Mouse (Mus musculus) lung, adult 18-20 months (tissue): ENCODE results near the gene Lims1.

Experiments used
- DNase-seq, 2 experiments: peaks; one replicate each; pipeline ENCODE4 v3.0.0; 2022; ENCODE audit warnings: mixed read lengths in 2 of 2

The Lims1 gene

DNA sequence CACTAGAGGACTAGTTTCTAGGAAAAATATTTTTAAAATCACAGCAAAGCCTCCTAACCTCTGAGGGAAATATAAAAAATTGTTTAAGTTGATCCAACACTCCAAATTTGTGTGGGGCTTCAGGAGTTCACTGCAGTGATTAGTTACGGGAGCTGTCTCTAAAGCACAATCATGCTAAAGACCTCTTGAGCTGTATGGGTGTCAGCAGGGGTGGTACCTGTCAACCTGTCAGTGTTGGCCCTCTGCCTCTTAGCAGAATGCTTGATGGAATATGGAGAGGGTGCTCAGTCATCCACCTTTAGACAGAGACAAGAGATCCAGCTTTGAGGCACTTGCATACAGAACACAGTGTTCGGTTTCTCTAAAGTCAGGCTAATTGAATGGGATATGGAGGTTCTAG is 60.5 kb downstream of the Lims1 start:
- no peak for DNase-seq

DNA sequence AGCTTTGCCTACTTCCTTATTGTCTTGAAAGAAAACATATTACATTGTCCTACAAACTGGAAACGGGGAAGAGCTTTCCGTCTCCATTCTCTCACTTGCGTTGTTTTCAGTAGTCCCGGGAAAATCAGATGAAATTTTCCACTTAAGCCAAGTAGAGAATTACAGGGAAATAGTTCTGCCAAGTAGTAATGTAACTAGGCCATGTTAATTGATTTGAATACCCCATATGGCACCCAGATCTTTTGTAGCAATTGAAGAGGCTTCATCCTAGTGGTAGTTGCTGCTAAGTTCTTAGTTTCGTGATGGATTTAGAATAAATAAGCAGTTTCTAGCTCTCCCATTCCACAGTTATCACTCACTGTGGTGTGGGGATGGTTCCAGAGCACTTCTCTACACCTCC is 62.4 kb downstream of the Lims1 start:
- no peak for DNase-seq

DNA sequence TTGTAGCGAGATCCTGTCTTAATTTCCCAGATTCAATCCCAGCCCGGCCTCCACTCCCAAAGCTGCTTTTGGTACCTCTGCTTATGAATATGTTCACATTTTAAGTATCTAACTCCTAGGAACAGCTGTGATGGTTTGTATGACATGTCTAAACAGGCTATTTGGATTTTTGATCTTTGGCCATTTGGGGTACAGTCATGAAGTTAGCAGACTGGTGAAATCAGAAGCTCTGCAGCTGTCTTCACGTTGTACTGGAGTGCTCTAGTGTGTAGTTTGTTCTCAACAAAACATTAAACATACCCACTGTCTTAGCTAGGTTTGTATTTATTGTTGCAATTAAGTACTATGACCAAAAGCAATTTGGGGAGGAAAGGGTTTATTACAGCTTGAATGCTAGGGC is 63.7 kb downstream of the Lims1 start:
- DNase-seq = no peak

DNA sequence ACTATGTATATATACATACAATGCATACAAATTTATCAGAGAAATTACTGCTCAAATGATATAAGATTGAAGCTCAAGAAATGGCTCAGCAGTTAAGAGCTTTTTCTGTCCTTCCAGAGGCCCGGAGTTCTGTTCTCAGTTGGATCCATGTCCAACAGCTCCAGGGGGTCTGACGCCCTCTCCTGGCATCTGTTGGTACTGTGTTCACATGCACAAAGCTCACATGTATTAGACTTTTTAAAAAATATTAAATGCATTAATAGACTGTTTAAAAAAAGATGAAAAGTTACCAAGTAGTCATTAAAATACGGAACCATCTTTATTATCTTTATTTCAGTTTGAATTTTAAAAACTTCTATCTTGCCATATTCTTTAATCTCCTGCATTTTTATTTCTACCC is 65.4 kb downstream of the Lims1 start:
- DNase-seq = no peak

GRCm38 (mm10) chr10:58389151-58389550 is 65.9 kb downstream of the Lims1 start:
- DNase-seq = no peak

DNA sequence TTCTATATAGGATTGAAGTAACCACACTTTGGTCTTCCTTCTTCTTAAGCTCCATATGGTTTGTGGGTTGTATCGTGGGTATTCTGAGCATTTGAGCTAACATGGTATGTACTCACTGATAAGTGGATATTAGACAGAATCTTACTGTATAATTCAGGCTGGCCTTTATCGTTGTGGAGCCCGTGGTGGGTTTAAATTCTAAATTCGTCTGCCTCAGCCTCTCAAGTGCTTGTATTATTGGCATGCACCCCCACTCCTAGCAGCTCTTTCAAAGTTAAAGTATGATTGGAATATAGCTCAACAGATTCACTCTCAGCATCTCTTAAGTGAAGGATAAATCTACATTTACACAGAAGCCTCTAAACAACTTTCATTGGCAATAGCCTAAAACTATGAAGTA is 69.2 kb downstream of the Lims1 start:
- no peak for DNase-seq

- peak in 1 of 2 experiments; percentile 41 for DNase-seq
These were observed 70.1 kb downstream of the Lims1 start for GRCm38 (mm10) chr10:58393026-58394014.

- peak; percentile 62 to 81 for DNase-seq
These were observed 70.9 kb downstream of the Lims1 start for GRCm38 (mm10) chr10:58394170-58394569.

GRCm38 (mm10) chr10:58395315-58395714 is 72.0 kb downstream of the Lims1 start:
- no peak for DNase-seq

- no peak for DNase-seq
These were observed 72.5 kb downstream of the Lims1 start for GRCm38 (mm10) chr10:58395723-58396122.

- peak in 1 of 2 experiments; percentile 39 for DNase-seq
These were observed 73.3 kb downstream of the Lims1 start for GRCm38 (mm10) chr10:58396600-58396999.

DNA sequence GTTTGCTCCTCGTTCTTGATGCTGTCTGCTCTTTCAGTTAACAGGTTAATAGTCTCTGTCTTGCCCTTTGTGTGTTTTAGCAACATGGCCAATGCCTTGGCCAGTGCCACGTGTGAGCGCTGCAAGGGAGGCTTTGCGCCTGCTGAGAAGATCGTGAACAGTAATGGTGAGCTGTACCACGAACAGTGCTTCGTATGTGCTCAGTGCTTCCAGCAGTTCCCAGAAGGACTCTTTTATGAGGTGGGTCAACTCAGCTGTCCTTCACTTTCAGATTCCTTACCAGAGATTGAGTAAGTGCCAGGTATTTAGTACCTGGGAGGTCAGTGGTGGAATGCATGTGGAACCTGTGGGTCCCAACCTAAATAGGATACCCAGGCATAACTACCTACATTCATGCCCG is 75.7 kb downstream of the Lims1 start:
- DNase-seq = no peak

- no peak for DNase-seq
These were observed 78.6 kb downstream of the Lims1 start for GRCm38 (mm10) chr10:58401838-58402237.

DNA sequence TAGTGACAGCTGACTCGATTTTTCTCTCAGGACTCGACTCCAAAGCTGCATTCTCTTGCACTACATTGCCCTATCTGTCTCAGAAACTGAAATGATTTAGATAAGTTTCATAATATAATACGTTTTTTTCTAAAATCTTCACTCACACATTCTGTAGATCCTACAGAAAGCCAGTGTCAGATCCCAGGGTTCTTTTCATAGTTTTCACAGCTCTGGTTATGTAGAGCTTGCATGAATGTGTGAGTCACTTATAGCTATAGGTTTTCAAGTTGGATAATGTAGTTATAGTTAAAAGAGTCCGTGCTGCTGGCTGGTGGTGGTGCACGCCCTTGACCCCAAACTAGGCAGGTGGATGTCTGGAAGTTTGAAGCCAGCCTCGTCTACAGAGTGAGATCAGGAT is 81.4 kb downstream of the Lims1 start:
- no peak for DNase-seq

- DNase-seq = no peak
These were observed 82.2 kb downstream of the Lims1 start for GRCm38 (mm10) chr10:58405285-58405948.

DNA sequence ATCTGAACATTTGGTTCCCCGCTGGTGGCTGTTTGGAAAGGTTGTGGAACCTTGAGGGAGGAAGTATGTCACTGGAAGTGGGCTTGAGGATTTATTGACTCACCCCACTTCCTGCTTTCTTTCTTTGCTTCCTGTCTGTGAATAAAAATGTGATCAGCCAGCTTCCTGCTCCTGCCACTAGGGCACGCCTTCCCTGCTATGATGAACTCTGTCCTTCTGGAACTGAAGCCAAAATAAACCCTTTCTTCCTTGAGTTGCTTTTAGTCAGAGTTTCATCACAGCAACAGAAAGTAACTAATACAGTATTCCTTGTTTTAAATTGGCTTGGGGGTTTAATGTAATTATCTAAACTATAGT is 82.7 kb downstream of the Lims1 start:
- peak in 1 of 2 experiments; percentile 52 for DNase-seq

GRCm38 (mm10) chr10:58412331-58412730 is 89.1 kb downstream of the Lims1 start:
- DNase-seq = no peak

DNA sequence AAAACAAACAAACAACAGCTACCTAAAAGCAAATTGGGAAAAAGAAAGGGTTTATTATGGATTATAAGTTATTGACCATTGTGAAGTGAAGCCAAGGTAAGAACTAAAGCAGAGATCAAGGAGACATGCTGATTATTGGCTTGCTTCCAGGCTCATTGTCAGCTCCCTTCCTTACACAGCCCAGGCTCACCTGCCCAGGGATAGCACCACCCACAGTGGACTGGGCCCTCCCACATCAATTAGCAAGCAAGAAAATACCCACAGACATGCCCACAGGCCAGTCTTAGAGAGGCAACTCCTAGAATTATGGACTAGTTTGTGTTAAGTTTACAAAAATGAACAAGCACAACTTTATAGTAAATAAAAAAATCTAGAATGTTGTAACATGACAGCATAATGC is 89.6 kb downstream of the Lims1 start:
- DNase-seq = no peak

DNA sequence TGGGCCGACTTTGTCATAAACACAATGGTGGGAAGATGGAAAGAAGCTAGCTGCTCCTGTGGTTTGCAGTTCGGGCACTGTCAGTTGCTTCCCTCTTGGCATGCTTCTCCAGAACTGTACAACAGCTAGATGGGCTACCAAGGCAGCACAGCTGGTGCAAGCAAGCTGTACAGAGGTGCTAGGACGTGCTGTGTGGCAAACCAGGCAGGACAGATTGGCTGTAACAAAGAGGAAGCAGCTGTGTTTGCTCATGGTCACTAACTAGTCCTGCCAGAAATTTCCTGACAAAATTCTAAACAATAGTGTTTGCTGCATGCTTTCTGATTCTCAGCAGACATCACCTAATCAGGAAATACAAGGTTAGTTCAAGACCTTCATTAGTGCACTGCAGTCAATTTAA is 93.4 kb downstream of the Lims1 start:
- peak; percentile 36 to 59 for DNase-seq

DNA sequence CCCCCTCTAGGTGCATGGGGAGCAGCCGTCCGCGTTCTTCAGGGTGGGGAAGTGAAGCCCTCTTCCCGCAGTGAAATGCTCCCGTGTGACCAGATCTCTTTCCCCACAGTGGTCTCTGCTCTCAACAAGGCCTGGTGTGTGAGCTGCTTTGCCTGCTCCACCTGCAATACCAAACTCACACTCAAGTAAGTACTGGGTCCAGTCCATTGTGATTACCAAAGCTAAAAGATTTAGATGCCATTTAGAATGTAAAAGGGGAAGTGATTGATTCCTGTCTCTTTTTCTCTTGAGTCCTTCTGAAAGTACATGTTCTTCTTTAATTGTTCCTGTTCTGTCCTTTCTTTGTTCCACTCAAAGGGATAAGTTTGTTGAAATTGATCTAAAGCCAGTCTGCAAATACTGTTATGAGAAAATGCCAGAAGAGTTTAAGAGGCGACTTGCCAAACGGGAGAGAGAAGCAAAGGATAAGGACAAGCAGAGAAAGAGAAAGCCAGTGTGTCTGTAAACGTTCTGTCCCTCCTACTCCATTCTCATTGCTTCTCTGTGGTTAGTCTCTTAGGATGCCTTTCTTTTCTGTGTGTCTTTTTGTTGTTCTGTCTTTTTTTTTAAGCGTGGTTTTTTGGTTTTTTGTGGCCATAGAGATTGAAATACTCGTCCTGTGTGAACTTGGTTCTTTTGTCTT is 95.2 kb downstream of the Lims1 start:
- no peak for DNase-seq

- DNase-seq = no peak
These were observed 104.7 kb downstream of the Lims1 start for GRCm38 (mm10) chr10:58427930-58428329.

- peak in 1 of 2 experiments; percentile 2 for DNase-seq
These were observed 122.6 kb downstream of the Lims1 start for GRCm38 (mm10) chr10:58445850-58446249.
